Mouse (Mus musculus) lung, embryonic 16.5 days (tissue): ENCODE measurements around the gene Olfr1366. TPM values are rescaled to one million over a fixed set of nuclear protein-coding genes. Genes with fewer than 3 reads are reported as not detected.

Source experiments
- ATAC-seq: fragments of 200-750 bp; cut with Nextera tagmentation; 2 replicates; pipeline ENCODE4 v1.8.0; 2017; ENCODE audit warnings: low read depth, mild to moderate bottlenecking, moderate library complexity
- H3K27ac ChIP-seq: fragments of 300-500 bp; sonication (generic); 2 replicates; pipeline ENCODE4 v1.5.1; 2014; ENCODE audit warnings: mild to moderate bottlenecking, control low read depth, low read length
- H3K27me3 ChIP-seq: fragments of 300-500 bp; sonication (generic); 2 replicates; pipeline ENCODE4 v1.6.1; 2014; ENCODE audit warnings: low read depth, low read length, mixed read lengths; ENCODE audit not compliant: control insufficient read depth, insufficient read depth
- H3K36me3 ChIP-seq: fragments of 300-500 bp; sonication (generic); 2 replicates; pipeline ENCODE4 v1.6.1; 2014; ENCODE audit warnings: low read length; ENCODE audit not compliant: control insufficient read depth, insufficient read depth
- H3K4me1 ChIP-seq: fragments of 300-500 bp; sonication (generic); replicated peaks from 2 replicates; pipeline ENCODE4 v1.6.1; 2014; ENCODE audit warnings: low read length, mixed read lengths; ENCODE audit not compliant: control insufficient read depth, insufficient read depth
- H3K4me2 ChIP-seq: fragments of 300-500 bp; sonication (generic); 2 replicates; pipeline ENCODE4 v1.6.1; 2014; ENCODE audit warnings: low read depth, low read length, control low read depth
- H3K4me3 ChIP-seq: fragments of 300-500 bp; sonication (generic); 2 replicates; pipeline ENCODE4 v1.5.1; 2014; ENCODE audit warnings: mild to moderate bottlenecking, low read length, control low read depth
- H3K9ac ChIP-seq: fragments of 300-500 bp; sonication (generic); 2 replicates; pipeline ENCODE4 v1.6.1; 2014; ENCODE audit warnings: low read length, control low read depth
- H3K9me3 ChIP-seq: fragments of 300-500 bp; sonication (generic); 2 replicates; pipeline ENCODE4 v1.6.1; 2016; ENCODE audit warnings: low read length; ENCODE audit not compliant: control insufficient read depth
- whole genome bisulfite sequencing: fragments of 180-500 bp; shearing (Covaris S2); extraction: QIAGEN DNeasy Blood & Tissue Kit; methylation state at CpG from one replicate; pipeline ENCODE4 v1.1.7; 2014; 5-methylcytosine and 5-hydroxymethylcytosine counted together
- polyA plus RNA-seq: library from polyadenylated mRNA; unstranded; fragments of >200 nt; fragmentation: Nextera tagmentation; extraction: Ambion mirVana; gene quantifications from 2 replicates; pipeline ENCODE4 v1.2.1, GENCODE M21; 2015

Gene Olfr1366
- polyA plus RNA-seq = 0.11 and 0.24 TPM in 2 replicates

GRCm38 (mm10) chr13:21542708-21543107, at the start of gene Olfr1366:
Olfr1366 (minus strand) TSS chr13:21542808.
- no peak for ATAC-seq
- Histone ChIP-seq H3K9ac (no peak within 1 kb of the TSS), H3K36me3 (no peaks in the 10 kb centered on the region), H3K27me3 (peaks cover 2% of the 10 kb centered on the region; the same call in 1 of the 2 replicates), H3K27ac (no peak within 1 kb of the TSS), H3K9me3 (no peaks in the 10 kb centered on the region), H3K4me1 (no peaks in the 10 kb centered on the region), H3K4me3 (no peak within 1 kb of the TSS), H3K4me2 (no peak within 1 kb of the TSS)
- 75% methylated on average over 1 of the region's 1 CpGs for WGBS

DNA sequence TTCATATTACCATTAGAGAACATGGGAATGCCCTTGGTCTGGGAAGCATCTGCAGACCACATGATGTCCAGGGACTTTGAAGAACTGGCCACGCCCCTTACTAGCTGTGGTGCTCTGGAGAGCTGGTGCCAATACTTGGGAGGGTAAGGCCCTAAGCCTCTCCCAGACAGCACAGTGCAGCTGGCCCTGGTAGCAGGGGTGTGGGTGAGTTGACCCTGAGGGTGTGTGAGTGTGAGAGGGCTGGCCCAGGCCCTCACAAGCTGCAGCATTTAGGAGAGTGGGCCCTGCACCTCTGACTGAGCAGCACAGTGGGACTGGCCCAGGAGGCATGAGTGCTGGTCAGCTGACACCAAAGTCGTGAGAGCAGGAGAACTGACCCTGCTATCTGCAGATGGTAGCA, 49.0 kb upstream of the Olfr1366 start:
- 55% methylated on average over 2 of the region's 2 CpGs for WGBS
- H3K4me1 ChIP-seq = no peaks in the 10 kb centered on the region
- ATAC-seq = no peak
- H3K4me3 ChIP-seq = no peak overlapping the region
- no peak overlapping the region for H3K9ac ChIP-seq
- no peaks in the 10 kb centered on the region for H3K9me3 ChIP-seq
- no peaks in the 10 kb centered on the region for H3K36me3 ChIP-seq
- no peak overlapping the region for H3K27ac ChIP-seq
- H3K27me3 ChIP-seq = no peaks in the 10 kb centered on the region
- no peak overlapping the region for H3K4me2 ChIP-seq

DNA sequence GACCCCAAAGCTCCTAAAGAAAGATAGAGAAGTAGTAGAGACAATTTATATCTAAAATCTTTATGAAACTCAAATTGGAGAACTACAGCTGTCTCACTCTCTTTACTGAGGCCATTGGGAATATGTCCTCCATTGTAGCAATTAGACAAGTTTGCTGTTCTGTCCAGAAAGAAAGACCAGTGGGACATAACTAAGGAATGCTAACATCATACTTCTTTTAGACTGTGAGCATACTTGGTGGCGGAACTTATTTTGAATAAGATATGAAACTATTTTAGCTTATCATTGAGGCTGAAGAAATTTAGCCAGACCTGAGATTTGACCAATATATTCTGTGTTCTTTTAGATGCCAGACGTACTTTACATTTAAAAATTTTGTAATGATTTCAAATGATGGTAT, 39.1 kb upstream of the Olfr1366 start, which contains the start of gene Olfr1364:
Gene Olfr1364, minus strand, starts transcription at position 101 of the 400 bp plus-strand sequence.
- Histone ChIP-seq H3K9ac (no peak within 1 kb of the TSS), H3K4me2 (no peak within 1 kb of the TSS), H3K27ac (no peak within 1 kb of the TSS), H3K9me3 (no peaks in the 10 kb centered on the region), H3K4me1 (no peaks in the 10 kb centered on the region), H3K4me3 (no peak within 1 kb of the TSS), H3K27me3 (no peaks in the 10 kb centered on the region), H3K36me3 (no peaks in the 10 kb centered on the region)
- 84% methylated on average over 2 of the region's 2 CpGs for WGBS
- ATAC-seq = no peak

DNA sequence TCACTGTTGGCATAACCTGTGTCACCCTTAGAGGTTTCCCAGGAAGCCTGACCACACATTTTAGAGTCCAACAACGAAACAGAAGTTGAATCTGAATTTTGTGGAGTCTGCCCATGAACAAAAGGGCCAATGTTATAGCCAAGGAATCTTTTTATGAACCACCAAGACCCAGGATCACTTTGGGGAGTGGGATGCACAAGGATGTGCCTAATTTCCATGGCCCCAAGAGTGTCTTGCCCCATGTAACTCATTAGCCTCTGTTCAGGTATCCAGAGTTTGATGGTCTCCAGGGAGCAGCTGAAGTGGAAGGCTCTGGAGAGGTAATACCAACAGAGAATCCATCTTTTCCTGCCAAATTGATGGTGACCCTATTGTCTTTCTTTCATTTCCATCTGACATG, 17.2 kb upstream of the Olfr1366 start, which contains the start of gene Olfr1535:
Gene Olfr1535, minus strand, starts transcription at position 101 of the 400 bp plus-strand sequence.
- 46% methylated on average over 1 of the region's 1 CpGs for WGBS
- H3K4me2 ChIP-seq = no peak within 1 kb of the TSS

GRCm38 (mm10) chr13:21550416-21551110, 8.0 kb upstream of the Olfr1366 start:
- Histone ChIP-seq H3K36me3 (no peaks in the 10 kb centered on the region), H3K27me3 (no peaks in the 10 kb centered on the region), H3K27ac (no peak overlapping the region), H3K9ac (no peak overlapping the region), H3K4me3 (no peak overlapping the region), H3K4me1 (no peaks in the 10 kb centered on the region), H3K4me2 (no peak overlapping the region), H3K9me3 (no peaks in the 10 kb centered on the region)
- ATAC-seq = no peak
- 27% methylated on average over 3 of the region's 3 CpGs for WGBS

More for the DNA sequence above, 17.2 kb upstream of the Olfr1366 start, which contains the start of gene Olfr1535:
- no peaks in the 10 kb centered on the region for H3K36me3 ChIP-seq
- no peak within 1 kb of the TSS for H3K4me3 ChIP-seq
- H3K27me3 ChIP-seq = no peaks in the 10 kb centered on the region
- H3K9ac ChIP-seq = no peak within 1 kb of the TSS
- no peaks in the 10 kb centered on the region for H3K4me1 ChIP-seq
- ATAC-seq = no peak
- H3K27ac ChIP-seq = no peak within 1 kb of the TSS
- H3K9me3 ChIP-seq = no peaks in the 10 kb centered on the region

GRCm38 (mm10) chr13:21549487-21549886, 6.9 kb upstream of the Olfr1366 start:
- Histone ChIP-seq H3K27ac (no peak overlapping the region), H3K36me3 (no peaks in the 10 kb centered on the region), H3K4me2 (no peak overlapping the region), H3K4me3 (no peak overlapping the region), H3K9ac (no peak overlapping the region), H3K4me1 (no peaks in the 10 kb centered on the region), H3K27me3 (no peaks in the 10 kb centered on the region), H3K9me3 (no peaks in the 10 kb centered on the region)
- ATAC-seq = no peak
- WGBS = 83% methylated on average over 3 of the region's 3 CpGs

DNA sequence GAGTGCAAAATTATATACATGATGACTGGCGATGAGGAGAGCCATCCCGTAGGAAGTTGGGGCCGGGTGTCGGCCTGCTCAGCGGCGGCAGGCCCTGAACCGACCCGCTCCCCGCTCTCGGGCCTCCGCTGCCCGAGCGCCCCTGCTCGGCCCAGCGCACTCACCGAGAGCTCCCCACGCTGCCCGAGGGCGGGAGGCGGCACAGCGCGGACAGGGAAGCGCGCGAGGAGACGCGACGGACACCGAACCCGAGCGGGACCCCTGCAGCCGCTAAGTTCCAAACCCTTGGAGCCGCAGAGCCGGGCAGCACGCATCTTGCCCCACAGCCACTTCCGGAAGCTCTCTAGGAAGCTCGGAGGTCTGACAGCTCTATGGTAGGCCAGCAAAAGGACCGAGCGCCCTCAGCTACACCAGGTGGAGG, 11.8 kb downstream of the Olfr1366 start, which contains the start of gene Zkscan8:
Gene Zkscan8, minus strand, starts transcription at position 340 of the 421 bp plus-strand sequence.
- Histone ChIP-seq H3K4me3 (peak within 1 kb of the TSS; percentile 79), H3K36me3 (peaks cover 7% of the 10 kb centered on the region), H3K4me2 (peak within 1 kb of the TSS; percentile 74), H3K9ac (peak within 1 kb of the TSS; percentile 96), H3K9me3 (no peaks in the 10 kb centered on the region), H3K4me1 (peaks cover 5% of the 10 kb centered on the region), H3K27me3 (no peaks in the 10 kb centered on the region), H3K27ac (peak within 1 kb of the TSS; percentile 94)
- WGBS = 0% methylated on average over 39 of the region's 39 CpGs
- peak; percentile 100 for ATAC-seq

- Histone ChIP-seq H3K4me1 (peaks cover 5% of the 10 kb centered on the region), H3K27ac (no peak overlapping the region), H3K4me2 (peak overlapping the region; percentile 58), H3K27me3 (no peaks in the 10 kb centered on the region), H3K4me3 (peak overlapping the region; percentile 39), H3K9me3 (no peaks in the 10 kb centered on the region), H3K36me3 (peaks cover 9% of the 10 kb centered on the region), H3K9ac (peak overlapping the region; percentile 52)
- no peak for ATAC-seq
- WGBS = 29% methylated on average over 7 of the region's 7 CpGs
Observed at GRCm38 (mm10) chr13:21530136-21530535, 12.5 kb downstream of the Olfr1366 start.

DNA sequence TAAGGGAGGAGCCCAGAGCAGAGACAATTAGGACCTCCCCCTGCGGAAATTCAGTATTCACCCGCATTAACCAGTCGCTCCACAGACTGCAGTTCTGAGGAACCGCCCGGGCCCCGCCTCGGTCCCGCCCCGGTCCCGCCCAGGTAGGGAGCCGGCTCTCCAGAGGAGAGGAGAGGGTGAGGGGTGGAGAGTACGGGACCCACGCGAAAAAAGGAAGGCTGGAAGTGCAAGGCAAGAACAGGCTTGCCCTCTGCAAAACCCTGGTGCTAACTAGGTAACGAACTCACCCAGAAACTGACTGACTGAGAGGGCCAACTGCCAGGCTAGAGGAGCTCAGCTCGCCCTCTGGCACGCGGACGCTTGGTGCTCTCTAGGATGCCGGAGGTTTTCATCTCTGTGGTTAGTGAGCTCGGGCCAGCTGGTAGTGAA, 36.4 kb downstream of the Olfr1366 start:
- no peaks in the 10 kb centered on the region for H3K9me3 ChIP-seq
- H3K27me3 ChIP-seq = no peaks in the 10 kb centered on the region
- under 1% methylated on average over 21 of the region's 21 CpGs for WGBS
- peak; percentile 100 for ATAC-seq
- H3K27ac ChIP-seq = peak overlapping the region; percentile 77
- H3K36me3 ChIP-seq = no peaks in the 10 kb centered on the region
- peak overlapping the region; percentile 61 for H3K4me3 ChIP-seq
- H3K4me1 ChIP-seq = no peaks in the 10 kb centered on the region; the same call in 1 of the 2 replicates
- peak overlapping the region; percentile 71 for H3K9ac ChIP-seq
- H3K4me2 ChIP-seq = peak overlapping the region; percentile 63
